Mouse (Mus musculus) intestine, embryonic 14.5 days (tissue): ENCODE results near the gene Reg4. TPM values are rescaled to one million over a fixed set of nuclear protein-coding genes. Genes with fewer than 3 reads are reported as not detected.

Experiments
- ATAC-seq: fragments of 200-750 bp; cut with Nextera tagmentation; replicated peaks from 2 replicates; pipeline ENCODE4 v1.8.0; 2017; ENCODE audit warnings: low read depth, moderate number of reproducible peaks, moderate TSS enrichment, moderate library complexity; ENCODE audit not compliant: low FRiP score, low TSS enrichment
- DNase-seq: peaks from one replicate; pipeline ENCODE4 v3.0.0-alpha.2; 2018; ENCODE audit warnings: low spot score
- H3K27ac ChIP-seq: fragments of 300-500 bp; sonication (generic); 2 replicates; pipeline ENCODE4 v1.5.1; 2014; ENCODE audit warnings: low read depth, mild to moderate bottlenecking, control low read depth
- H3K27me3 ChIP-seq: fragments of 300-500 bp; sonication (generic); replicated peaks from 2 replicates; pipeline ENCODE4 v1.6.1; 2014; ENCODE audit warnings: low read length, control low read depth; ENCODE audit not compliant: control insufficient read depth, insufficient read depth
- H3K36me3 ChIP-seq: fragments of 300-500 bp; sonication (generic); 2 replicates; pipeline ENCODE4 v1.6.1; 2014; ENCODE audit warnings: low read length, control low read depth; ENCODE audit not compliant: control insufficient read depth, insufficient read depth
- H3K4me1 ChIP-seq: fragments of 300-500 bp; sonication (generic); replicated peaks from 2 replicates; pipeline ENCODE4 v1.6.1; 2014; ENCODE audit warnings: low read length, control low read depth, mixed read lengths; ENCODE audit not compliant: control insufficient read depth, insufficient read depth
- H3K4me2 ChIP-seq: fragments of 300-500 bp; sonication (generic); 2 replicates; pipeline ENCODE4 v1.6.1; 2014; ENCODE audit warnings: low read length
- H3K4me3 ChIP-seq: fragments of 300-500 bp; sonication (generic); 2 replicates; pipeline ENCODE4 v1.5.1; 2014; ENCODE audit warnings: low read depth, low read length, control low read depth, mixed read lengths
- H3K9ac ChIP-seq: fragments of 300-500 bp; sonication (generic); 2 replicates; pipeline ENCODE4 v1.6.1; 2014; ENCODE audit warnings: mild to moderate bottlenecking, low read length
- H3K9me3 ChIP-seq: fragments of 300-500 bp; sonication (generic); 2 replicates; pipeline ENCODE4 v1.6.1; 2016; ENCODE audit warnings: low read length, control low read depth; ENCODE audit not compliant: control insufficient read depth
- WGBS: fragments of 180-500 bp; shearing (Covaris S2); extraction: QIAGEN DNeasy Blood & Tissue Kit; methylation state at CpG from one replicate; pipeline ENCODE4 v1.1.7; 2014; 5-methylcytosine and 5-hydroxymethylcytosine counted together
- polyA plus RNA-seq: library from polyadenylated mRNA; unstranded; fragments of >200 nt; fragmentation: Nextera tagmentation; extraction: Ambion mirVana; gene quantifications from 2 replicates; pipeline ENCODE4 v1.2.1, GENCODE M21; 2014

The Reg4 gene
- polyA plus RNA-seq, 1 experiment from 2014 or later = 4.9 TPM

GRCm38 (mm10) chr3:98280933-98281678, 59.1 kb downstream of the Reg4 start:
- Histone ChIP-seq H3K4me3 (0 out of 2 replicates have a peak overlapping the region, but pooled peaks have one; percentile 1), H3K4me1 (peaks cover 9% of the 10 kb centered on the region), H3K9me3 (peaks cover under 1% of the 10 kb centered on the region; the same call in 1 of the 2 replicates), H3K4me2 (peak overlapping the region; percentile 37), H3K36me3 (no peaks in the 10 kb centered on the region), H3K27me3 (no peaks in the 10 kb centered on the region), H3K9ac (0 out of 2 replicates have a peak overlapping the region, but pooled peaks have one; percentile 3), H3K27ac (no peak overlapping the region; the same call in 1 of the 2 replicates)
- peak; percentile 67 for ATAC-seq
- 31% methylated on average over 12 of the region's 12 CpGs for WGBS
- peak; percentile 72 for DNase-seq

- H3K4me3 ChIP-seq = no peak overlapping the region
- 93% methylated on average over 8 of the region's 8 CpGs for WGBS
- no peaks in the 10 kb centered on the region for H3K27me3 ChIP-seq
- H3K27ac ChIP-seq = no peak overlapping the region
- H3K9me3 ChIP-seq = peaks cover 5% of the 10 kb centered on the region; the same call in 1 of the 2 replicates
- H3K4me1 ChIP-seq = peaks cover 9% of the 10 kb centered on the region
- ATAC-seq (no peak), DNase-seq (no peak)
- H3K36me3 ChIP-seq = no peaks in the 10 kb centered on the region
- no peak overlapping the region for H3K4me2 ChIP-seq
- H3K9ac ChIP-seq = no peak overlapping the region
Observed at GRCm38 (mm10) chr3:98282422-98282821, 60.5 kb downstream of the Reg4 start.

- Histone ChIP-seq H3K36me3 (no peaks in the 10 kb centered on the region), H3K9me3 (peaks cover 5% of the 10 kb centered on the region; the same call in 1 of the 2 replicates), H3K4me3 (no peak overlapping the region), H3K27ac (no peak overlapping the region), H3K27me3 (no peaks in the 10 kb centered on the region), H3K4me2 (no peak overlapping the region), H3K9ac (no peak overlapping the region), H3K4me1 (peaks cover 9% of the 10 kb centered on the region)
- DNase-seq (no peak), ATAC-seq (no peak)
- WGBS = 88% methylated on average over 5 of the region's 5 CpGs
Observed at GRCm38 (mm10) chr3:98283205-98283604, 61.2 kb downstream of the Reg4 start.

Other genes with a start within 250 kb of the Reg4 start
- 30.0 and 30.8 TPM in 2 replicates for gene Notch2, start 208.6 kb upstream of the Reg4 start, polyA plus RNA-seq
- not detected in 2 replicates for gene Adam30, start 61.5 kb upstream of the Reg4 start, polyA plus RNA-seq
- gene Hmgcs2, start 58.3 kb downstream of the Reg4 start, polyA plus RNA-seq = 23.1 and 32.1 TPM in 2 replicates
- 290 and 310 TPM in 2 replicates for gene Phgdh, start 117.8 kb downstream of the Reg4 start, polyA plus RNA-seq
- 9.9 and 11.5 TPM in 2 replicates for gene Zfp697, start 160.3 kb downstream of the Reg4 start, polyA plus RNA-seq
- gene Gm4450, start 235.0 kb downstream of the Reg4 start, polyA plus RNA-seq = not detected in 2 replicates